Mouse (Mus musculus) cerebellum, postnatal 10 days (tissue): ENCODE measurements around the gene Prr7.

Experiments used
- DNase-seq, 2 experiments: peaks; one replicate each; pipeline ENCODE4 v3.0.0; 2021; ENCODE audit warnings: mixed read lengths in 2 of 2

Gene Prr7

DNA sequence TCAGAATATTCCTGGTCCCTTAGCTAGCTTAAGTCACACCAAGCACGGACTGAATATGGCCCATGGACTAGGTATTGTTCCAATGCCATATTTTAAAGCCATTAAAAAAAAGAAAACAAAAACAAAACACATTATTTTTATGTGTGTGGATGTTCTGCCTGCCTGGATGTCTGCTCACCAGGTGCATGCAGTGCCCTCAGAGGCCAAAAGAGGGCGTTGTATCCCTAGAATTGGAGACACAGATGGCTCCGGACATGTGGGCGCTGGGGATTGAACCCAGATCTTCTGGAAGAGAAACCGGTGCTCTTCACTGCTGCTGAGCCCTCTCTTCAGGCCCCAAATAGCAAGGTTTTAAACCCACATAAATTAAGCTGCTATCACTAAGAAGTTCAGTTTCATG lies 14.0 kb downstream of the Prr7 start:
- DNase-seq, result peak; percentile 71 to 82

DNA sequence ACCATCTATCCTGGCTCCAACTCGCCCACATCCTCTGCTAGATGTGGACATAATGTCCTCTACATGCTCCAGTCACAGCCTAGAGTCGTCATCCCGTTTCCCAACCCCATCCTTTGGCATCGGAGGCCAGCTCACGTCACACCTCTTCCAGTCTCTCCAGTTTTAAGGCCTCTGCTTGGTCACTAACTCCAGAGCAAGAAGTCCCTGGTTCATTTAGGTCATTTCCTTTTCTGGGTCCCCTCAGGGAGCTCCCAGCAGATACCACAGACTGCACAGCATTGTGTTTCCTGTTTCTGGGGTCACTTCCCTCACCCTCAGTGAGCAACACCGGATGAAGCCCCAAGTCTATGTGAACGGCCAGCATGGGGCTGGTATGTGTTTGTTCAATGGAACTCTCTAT lies 14.9 kb downstream of the Prr7 start:
- DNase-seq, result peak in 1 of 2 experiments; percentile 10

DNA sequence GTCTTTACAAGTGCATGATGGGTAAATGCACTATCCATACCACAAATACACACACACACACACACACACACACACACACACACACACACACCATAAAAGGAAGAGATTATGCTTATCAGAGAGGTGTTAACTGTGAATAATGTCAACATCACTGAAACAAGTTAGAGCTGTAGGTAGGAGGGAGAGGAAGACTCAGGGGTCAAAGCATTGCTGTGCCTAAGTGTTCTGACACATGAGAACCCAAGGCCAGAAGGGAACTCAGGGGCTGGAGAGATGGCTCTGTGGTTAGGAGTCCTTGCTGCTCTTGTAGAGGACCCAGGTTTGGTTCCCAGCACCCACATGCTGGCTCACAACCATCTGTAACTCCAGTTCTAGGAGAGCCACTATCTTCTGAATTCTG lies 15.9 kb downstream of the Prr7 start:
- DNase-seq, result no peak

DNA sequence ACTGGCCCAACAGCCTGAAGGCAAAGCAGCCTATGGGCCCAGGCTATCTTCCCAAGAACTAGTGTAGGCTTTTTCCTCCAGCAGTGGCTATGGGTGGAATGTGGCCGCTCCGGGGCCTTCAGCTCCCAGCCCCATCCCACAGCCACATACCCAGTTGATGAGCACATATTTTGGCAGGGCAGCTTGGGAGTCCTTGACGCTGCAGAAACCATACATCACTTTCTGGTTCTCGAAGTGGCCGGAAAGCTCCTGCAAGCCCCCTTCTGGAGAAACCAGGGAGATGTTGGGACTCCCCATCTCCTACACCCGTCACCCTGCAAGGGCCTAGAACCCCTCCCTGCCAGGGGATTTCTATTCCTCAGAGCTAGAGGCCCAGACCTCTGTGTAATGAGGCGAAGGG lies 18.5 kb downstream of the Prr7 start:
- peak in 1 of 2 experiments; percentile 33 for DNase-seq

DNA sequence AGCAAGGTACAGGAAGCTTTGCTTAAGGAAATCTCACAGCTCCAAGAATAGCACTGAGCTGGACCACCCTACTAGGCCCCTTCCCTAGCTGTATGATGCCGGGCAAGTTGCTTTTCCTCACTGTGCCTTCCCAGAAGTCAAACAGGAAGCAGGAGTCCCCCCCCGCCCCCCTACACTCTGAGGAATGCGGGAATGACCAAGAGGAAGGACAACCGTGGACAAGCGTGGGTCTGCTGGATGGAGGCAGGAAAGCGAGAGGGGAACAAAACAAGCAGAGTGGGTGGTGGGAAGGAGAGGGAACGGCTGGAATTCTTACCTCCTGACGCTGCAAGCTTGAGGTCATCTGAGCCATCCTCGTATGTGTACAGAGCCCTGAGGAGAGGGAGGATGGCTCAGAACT lies 19.0 kb downstream of the Prr7 start:
- no peak for DNase-seq

DNA sequence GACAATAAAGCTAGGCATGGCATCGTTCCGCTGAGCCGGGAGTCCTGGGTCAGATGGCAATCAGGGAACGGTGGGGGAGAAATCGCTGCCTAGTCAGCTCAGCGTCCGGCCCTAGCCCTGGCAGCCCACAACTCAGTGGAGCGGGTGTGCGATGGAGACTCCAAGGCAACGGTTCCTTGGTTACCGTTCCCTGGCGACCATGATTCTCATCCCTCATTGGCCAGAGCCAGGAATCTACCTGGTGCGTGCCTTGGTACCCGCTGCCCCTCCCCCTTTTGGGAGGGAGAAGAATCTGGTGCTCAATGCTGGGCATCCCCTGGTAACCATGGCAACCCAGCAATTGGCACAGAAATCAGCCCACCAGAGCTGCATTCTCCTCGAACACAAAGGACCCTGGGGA lies 19.5 kb downstream of the Prr7 start:
- DNase-seq, result peak; percentile 94 to 95

DNA sequence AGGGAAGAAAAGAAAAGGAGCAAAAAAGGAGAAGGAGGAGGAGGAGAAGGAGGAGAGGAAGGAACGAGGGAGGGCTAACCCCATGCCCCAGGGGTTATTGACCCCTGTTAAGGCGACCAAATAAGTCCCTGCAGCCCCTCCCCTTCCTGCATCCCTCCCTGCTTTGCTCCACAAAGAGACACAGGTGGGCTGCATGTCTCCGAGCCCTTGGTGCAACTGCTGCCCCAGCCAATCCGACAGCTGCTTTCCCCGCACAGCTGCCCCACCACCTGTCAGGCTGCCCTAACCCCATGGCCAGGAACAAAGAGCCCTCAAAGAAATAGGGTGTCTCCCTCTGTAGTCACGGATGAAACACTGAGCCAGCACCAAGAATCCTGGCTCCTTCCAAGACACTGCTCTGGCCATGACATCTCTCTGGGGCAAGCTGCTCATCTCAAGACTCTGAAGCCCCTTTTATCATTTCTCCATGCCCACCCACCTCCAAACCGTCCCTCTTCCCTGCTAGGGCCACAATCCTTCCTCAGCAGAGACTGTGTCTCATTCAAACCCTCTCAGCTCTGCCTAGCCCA lies 20.5 kb downstream of the Prr7 start:
- DNase-seq, result peak in 1 of 2 experiments; percentile 42

DNA sequence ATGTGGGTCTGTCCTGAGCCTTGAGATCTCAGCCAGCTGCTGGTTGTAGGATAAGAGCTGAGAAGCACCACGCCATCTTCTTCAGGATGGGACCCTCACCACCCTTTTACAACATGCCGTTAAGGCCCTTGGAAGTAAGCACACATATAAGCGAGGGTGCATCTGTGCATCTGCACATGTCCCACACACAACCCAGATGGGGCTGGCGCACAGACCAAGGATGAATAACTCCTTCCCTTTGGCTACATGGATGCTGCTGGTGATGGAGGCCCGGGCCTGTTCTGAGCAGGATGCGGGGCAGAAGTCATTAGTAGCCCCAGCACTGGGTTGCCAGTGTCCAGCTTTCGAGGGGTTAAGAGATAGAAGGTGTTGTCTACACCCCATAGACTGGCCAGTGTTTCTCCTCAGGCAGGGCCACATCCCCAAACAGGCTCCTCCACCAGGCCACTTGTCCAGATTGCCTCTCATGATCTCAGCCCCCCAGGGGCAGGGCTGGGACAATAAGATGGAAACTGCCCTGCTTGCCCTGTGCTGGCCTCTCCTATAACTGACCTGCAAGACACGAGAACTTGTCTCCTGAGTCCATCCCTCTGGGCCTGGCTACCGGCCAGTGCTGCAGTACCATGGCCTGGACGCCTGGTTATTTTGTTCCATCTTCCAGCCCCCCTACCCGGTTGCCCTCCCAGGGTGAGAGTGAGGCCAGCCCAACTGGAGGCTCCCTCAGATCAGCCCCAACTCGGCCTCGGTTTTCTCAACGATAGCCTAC lies 22.1 kb downstream of the Prr7 start:
- DNase-seq, result peak; percentile 81

DNA sequence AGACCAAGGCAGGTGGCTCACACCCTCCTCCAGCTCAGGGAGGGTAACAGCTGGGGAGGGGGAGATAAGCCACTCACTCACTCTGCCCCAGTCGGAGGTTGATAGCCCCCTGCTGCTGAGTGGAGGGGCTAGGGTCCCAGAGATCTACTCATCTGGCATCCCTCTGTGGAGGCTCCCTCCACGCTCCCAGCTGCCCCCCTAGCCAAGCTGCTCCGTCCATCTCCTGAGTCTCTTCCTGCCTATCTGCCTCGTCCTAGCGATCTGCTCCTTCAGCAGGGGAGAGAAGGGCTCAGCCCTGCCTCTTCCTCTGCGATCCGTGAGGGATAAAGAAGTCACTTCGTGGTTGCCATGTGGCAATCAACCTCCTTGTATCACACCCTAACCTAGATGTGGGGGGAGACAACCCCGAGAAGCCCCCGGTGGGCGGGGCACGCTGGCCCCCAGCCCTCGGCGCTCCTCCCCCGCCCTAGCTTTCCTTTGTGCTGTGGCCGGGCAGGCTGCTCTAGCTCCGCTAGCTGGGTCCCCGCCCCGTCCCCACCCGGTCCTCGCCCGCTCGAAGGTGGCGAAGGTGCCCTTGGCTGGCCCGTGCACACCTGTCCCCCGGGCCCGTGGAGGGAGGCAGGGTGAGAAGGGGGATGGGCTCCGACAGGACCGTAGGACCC lies 23.0 kb downstream of the Prr7 start:
- peak; percentile 82 to 84 for DNase-seq

DNA sequence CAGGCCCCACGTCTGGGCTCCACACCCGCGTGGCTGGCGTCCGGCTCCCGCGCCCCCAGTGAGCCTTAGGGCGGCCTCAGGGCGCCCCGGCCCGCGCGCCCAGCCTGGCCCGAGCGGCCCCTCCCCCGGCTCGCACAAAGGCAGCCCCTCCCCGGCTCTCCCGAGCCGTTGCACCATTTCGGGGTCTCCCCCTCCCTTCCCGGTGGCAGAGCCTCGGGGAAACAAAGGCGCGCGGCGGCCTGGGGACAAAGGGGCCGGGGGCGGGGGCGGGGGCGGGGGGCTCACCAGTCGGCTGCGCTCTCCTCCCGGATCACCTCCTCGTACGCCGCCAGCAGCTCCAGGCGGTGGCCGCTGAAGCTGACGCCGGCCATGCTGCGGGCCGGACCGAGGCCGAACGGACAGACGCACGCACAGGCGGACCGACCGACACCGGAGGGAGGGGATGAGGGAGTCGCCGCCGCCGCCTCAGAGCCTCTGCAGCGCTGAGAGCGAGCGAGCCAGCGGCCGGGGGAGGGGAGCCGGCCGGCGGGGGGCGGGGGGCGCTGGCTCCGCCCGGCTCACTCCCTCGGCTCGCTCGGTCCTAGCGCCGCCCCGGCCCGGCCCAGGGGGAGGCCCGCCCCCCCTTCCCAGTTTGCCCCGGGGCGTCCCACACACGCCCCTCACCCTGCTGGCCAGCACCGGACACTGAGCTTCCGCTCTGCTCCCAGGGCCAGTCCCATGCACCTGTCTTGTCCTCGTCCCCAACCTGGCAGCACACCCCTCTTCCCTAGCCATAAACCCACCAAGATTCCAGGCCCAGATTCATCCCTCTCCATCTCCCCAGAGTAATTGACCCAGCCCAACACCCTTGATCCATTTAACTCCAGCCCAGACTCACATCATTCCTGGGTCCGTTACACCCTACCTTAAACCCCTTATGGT lies 23.8 kb downstream of the Prr7 start, which contains the start of gene Dbn1:
TSS of gene Dbn1 (minus strand) at position 534 of the 921 bp plus-strand sequence.
- DNase-seq, result peak; percentile 85 to 87

DNA sequence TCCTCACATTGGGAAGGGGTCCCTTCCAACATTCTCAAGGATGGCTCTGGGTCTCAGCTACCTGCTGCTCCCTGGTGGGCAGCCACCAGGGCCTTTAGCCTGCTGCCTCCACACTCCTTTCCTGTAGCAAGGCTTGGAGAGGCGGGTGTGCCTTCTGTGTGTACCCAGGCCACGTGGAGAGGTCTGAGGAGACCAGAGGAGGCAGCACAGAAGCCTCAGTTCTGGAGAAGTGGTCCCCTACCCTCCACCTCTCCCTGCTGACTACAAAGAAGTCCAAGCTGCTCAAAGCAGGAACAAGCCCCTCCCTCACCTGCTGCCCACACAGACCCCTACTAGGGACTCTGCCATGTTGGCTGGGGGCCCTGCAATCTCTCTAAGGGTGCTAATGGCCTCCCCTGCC lies 30.2 kb downstream of the Prr7 start:
- peak in 1 of 2 experiments; percentile 47 for DNase-seq

DNA sequence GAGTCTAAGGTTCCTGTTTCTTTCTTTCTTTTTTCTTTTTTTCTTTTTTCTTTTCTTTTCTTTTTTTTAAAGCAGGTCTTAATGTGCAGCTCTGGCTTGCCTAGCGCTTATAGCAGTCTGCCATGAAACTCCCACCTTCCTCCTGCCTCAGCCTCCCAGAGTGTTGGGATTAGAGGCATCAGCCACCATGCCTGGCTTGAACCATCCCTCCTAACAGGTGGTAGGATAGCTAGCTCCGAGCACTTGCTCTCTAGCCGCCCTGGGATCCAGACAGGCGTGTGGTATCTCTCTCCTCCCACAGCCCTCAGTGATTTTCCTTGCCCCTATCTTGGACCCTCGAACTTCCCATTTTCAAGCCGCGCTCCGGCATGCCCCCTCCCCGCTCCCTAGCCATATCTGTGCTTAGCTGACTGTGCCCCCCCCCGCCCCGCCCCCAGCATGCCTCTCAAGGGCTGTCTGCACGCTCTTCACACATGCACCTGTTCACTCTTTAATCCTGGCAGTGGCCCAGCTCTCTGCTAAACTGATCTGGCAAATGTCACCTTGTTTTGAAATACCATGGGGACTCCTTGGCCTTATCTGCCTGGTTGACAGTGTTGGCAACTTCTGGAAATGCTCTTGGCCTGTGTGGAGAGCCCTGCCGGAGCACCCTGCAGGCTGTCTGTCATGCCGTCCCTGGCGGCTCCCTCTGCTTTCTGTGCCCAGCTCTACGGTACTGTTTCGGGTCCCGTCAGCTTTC lies 31.0 kb downstream of the Prr7 start:
- peak; percentile 92 for DNase-seq

DNA sequence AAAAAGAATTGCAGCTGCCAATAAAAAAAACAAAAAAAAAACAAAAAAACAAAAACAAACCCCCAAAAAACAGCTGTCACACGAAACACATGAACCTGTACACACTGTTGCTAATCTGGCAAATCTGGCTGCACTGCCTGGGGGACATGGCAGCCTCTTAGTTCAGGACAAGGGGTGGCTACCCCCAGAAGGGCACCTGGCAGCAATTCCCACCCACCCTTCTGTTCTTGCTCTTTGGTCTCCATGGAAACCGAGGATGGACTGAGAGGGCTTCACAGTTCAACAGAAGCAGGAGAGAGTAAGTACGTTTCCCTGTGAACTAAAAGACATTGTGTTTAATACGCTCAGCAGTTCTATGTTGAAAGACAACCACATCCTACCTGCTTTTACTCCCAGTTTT lies 31.6 kb downstream of the Prr7 start:
- DNase-seq, result peak; percentile 77 to 84

DNA sequence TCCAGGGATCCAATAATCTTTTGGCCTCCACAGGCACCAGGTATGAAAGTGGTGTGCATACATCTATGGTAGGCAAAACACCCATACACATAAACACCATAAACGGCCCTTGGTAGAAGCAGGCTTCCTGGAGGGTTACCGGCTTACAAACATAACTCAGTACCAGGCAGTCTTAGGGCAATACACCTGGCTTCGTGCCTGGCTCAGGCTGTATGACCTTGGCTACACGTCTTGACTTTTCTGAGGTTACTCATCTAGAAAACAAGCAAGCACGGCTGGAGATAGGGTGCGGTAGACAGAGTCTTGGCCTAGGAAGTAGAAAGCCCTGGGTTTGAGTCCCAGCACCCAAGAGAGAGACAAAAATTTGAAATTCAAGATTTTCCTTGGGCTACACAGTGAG lies 32.6 kb downstream of the Prr7 start:
- peak; percentile 39 to 48 for DNase-seq

DNA sequence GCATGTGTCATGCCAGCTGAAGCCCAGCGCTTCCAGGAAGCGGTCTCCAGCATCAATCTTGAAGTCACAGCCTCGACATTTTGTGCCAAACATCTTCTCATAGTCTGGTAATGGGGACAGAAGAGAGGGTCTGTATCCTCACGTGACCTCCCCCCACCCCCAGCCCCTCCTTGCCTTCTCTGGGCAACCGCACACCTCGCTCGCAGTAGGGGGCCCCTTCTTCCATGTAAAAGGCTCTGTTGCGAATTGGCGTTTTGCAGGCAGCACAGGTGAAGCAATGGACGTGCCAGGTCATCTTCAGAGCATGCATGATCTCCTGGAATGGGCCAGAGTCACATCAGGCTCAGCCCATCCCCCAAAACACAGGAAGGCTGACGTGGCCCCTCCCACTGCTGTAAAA lies 34.8 kb downstream of the Prr7 start:
- peak; percentile 50 to 56 for DNase-seq

DNA sequence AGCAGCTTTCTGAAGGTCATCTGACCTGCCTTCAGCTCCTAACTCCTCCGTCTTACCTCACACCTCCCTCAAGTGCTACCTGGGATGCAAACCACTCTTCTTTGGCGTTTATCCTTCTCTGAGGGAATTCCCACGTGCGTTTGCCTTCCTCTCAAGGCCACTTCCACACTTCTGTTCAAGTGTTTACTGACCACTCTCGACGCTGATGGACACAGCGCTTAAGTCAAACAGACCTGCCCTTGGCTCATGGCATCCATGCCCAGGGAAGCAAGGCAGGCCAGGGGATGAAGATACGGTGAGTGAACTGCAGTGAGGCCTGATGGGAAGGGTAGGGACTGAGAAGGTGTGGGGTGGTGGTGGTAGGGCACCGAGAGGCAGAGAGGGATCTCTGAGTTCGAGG lies 36.5 kb downstream of the Prr7 start:
- no peak for DNase-seq

DNA sequence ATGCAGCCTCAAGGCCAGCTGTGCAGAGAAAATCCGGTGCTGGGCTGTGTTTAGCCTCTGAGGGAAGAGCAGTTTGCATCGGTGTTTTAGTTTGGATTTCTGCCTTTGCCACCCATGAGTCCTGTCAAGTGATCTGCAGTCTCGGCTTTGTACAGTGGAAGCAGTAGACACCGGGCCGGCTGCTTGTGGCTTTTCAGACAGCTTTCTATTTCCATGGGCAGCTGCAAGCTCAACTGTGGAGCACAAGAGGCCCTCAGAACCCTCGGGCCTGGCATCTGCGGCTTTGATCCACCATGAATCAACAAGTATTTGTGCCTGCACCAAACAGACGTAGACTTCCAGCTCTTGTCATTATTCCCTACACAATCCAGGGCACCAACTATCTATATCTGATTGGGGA lies 38.3 kb downstream of the Prr7 start:
- no peak for DNase-seq

DNA sequence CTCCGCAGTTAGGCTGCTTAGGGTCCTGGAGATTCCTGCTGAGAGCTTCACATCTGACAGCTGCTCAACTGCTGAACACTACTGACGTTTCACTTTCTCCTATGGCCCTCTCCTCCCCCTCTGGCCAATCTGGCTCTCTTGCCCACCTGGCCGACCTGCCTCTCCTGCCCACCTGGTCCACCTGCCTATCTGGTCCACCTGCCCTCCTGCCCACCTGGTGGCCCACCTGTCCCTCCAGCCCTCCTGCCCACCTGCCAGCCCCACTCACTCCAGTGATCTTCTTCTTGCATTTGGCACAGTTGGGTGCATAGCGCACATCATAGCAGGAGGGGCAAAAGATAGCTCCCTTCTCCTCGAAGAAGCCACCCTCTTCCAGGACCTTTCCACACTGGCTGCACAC lies 40.3 kb downstream of the Prr7 start:
- DNase-seq, result peak; percentile 43 to 48

DNA sequence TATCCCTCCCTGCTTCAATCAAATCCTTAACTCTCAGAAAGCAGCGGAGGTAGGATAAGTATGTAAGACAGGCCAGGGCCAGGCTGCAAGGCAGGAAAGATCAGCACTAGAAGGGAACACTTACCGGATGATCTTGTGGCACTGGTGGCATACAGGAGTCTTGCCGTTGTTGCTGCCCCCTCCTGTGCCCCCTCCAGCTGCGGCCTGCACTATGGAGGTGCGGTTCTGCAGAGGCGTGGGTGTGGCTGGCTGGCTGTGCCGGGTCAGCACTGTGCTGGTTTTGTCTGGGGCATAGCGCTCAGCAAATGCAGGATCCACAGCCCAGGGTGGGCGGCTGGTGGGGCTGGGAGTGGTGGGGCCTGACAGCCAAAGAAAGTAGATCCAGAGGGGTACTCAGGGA lies 41.7 kb downstream of the Prr7 start:
- DNase-seq, result no peak

DNA sequence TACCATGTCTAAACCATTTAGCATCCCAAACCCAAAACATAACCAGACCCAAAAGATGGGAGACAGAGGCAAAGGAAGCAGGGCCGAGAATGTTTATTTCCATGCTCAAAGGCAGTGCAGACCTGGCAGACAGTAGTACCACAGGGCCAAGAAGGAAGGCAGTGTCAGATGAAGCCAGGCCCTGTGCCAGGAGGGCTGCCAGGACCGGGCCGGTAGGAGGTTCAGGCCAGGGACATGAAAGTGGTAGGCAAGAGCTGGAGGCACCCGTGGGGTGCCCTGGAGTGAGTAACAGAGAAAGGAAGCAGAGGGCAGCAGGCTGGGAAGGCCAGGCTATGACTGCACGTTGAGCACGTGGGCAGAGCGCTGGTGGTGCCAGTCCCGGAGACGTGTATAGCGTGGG lies 42.6 kb downstream of the Prr7 start:
- peak; percentile 76 to 82 for DNase-seq

DNA sequence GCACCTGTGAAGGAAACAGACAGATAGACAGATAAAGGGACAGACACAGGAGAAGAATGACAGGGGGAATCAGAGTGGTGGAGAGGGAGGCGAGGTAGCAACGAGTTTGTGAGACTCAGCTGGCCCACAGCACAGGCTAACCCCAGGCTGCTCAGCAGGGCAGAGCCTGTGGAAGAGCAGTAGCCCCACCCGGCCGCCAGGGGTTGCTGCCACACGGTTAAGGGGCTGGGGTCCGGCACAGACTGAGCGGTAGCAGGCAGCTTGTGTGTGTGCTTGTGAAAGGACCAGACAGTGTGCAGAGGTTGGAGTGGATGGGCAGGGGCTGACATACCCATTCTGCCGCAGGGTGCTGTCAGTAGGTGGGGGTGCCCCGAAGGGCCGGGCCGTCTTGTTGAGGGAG lies 43.8 kb downstream of the Prr7 start:
- peak in 1 of 2 experiments; percentile 27 for DNase-seq

DNA sequence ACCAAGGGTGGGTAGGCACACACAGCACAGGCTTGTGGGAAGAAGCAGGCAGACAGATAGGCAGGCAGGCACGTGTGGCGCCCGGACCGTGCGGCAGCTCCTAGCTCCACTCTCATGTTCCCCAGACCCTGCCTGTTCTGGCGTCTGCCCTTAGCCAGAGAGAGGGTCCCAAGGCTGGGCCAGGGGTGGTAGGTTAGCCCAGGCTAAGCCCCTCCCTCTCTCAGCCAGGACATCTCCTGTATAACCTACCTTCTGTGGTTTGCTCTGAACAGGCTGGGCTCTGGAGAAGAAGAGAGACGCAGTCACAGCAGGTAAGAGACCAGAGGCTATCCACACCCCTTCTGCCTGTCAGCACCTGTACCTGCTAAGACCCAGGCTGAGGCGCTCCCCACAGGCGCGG lies 44.5 kb downstream of the Prr7 start:
- no peak for DNase-seq
